Mouse (Mus musculus): ENCODE measurements at regions not wholly inside any gene's neighbourhood (a gene's known extent, or its start where the extent isn't known, plus 50 kb on each side); places are given as distances from the start of the nearest gene placed in this dataset.

GRCm38 (mm10) chr14:25067435-25067834 lies 391.6 kb upstream of the Zmiz1 start:
- Histone ChIP-seq H3K36me3 (ENCODE audit: insufficient read depth, low read length) (no peaks in the 10 kb centered on the region), H3K4me1 (replicated peaks; ENCODE audit: insufficient read depth, low read length) (peaks cover 23% of the 10 kb centered on the region), H3K27ac (no peak overlapping the region), H3K9me3 (replicated peaks; ENCODE audit: low read length) (no peaks in the 10 kb centered on the region), H3K9ac (ENCODE audit: low read depth, low read length) (no peak overlapping the region), H3K27me3 (ENCODE audit: insufficient read depth, low read length) (no peaks in the 10 kb centered on the region), H3K4me2 (ENCODE audit: low read length) (no peak overlapping the region), H3K4me3 (replicated peaks; ENCODE audit: low read depth, low read length) (no peak overlapping the region)
- TF ChIP-seq CTCF (IDR thresholded peaks at IDR 0.05; ENCODE audit: low read depth): no peak
- DNase-seq (ENCODE audit: low spot score) (no peak), ATAC-seq (replicated peaks; ENCODE audit: low FRiP score, low read depth) (no peak)
- 94% methylated on average over 5 of the region's 5 CpGs for whole genome bisulfite sequencing

GRCm38 (mm10) chr14:25068430-25068829 lies 390.6 kb upstream of the Zmiz1 start:
- Histone ChIP-seq H3K27me3 (ENCODE audit: insufficient read depth, low read length) (no peaks in the 10 kb centered on the region), H3K4me2 (ENCODE audit: low read length) (no peak overlapping the region), H3K9me3 (replicated peaks; ENCODE audit: low read length) (no peaks in the 10 kb centered on the region), H3K36me3 (ENCODE audit: insufficient read depth, low read length) (no peaks in the 10 kb centered on the region), H3K27ac (no peak overlapping the region), H3K4me3 (replicated peaks; ENCODE audit: low read depth, low read length) (no peak overlapping the region), H3K9ac (ENCODE audit: low read depth, low read length) (no peak overlapping the region), H3K4me1 (replicated peaks; ENCODE audit: insufficient read depth, low read length) (peaks cover 16% of the 10 kb centered on the region; the same call in 1 of the 2 replicates)
- 24% methylated on average over 8 of the region's 8 CpGs for WGBS
- DNase-seq (ENCODE audit: low spot score): peak; percentile 88
- no peak for TF ChIP-seq CTCF (IDR thresholded peaks at IDR 0.05; ENCODE audit: low read depth)
- no peak; the same call in 1 of the 2 replicates for ATAC-seq (replicated peaks; ENCODE audit: low FRiP score, low read depth)

GRCm38 (mm10) chr14:25073143-25073542 lies 385.8 kb upstream of the Zmiz1 start:
- WGBS: 63% methylated on average over 5 of the region's 5 CpGs
- H3K27ac ChIP-seq: no peak overlapping the region

GRCm38 (mm10) chr14:25074022-25074800 lies 384.8 kb upstream of the Zmiz1 start:
- DNase-seq (ENCODE audit: low spot score) (no peak), ATAC-seq (replicated peaks; ENCODE audit: low FRiP score, low read depth) (no peak)
- no peaks in the 10 kb centered on the region for H3K9me3 ChIP-seq (replicated peaks; ENCODE audit: low read length)
- no peak overlapping the region for H3K27ac ChIP-seq
- WGBS: 75% methylated on average over 9 of the region's 9 CpGs
- no peaks in the 10 kb centered on the region for H3K36me3 ChIP-seq (ENCODE audit: insufficient read depth, low read length)
- no peak overlapping the region for H3K4me3 ChIP-seq (replicated peaks; ENCODE audit: low read depth, low read length)
- no peak overlapping the region for H3K9ac ChIP-seq (ENCODE audit: low read depth, low read length)
- no peak for TF ChIP-seq CTCF (IDR thresholded peaks at IDR 0.05; ENCODE audit: low read depth)
- H3K4me1 ChIP-seq (replicated peaks; ENCODE audit: insufficient read depth, low read length): no peaks in the 10 kb centered on the region
- no peak overlapping the region for H3K4me2 ChIP-seq (ENCODE audit: low read length)
- H3K27me3 ChIP-seq (ENCODE audit: insufficient read depth, low read length): no peaks in the 10 kb centered on the region

More at GRCm38 (mm10) chr14:25073143-25073542, 385.8 kb upstream of the Zmiz1 start:
- no peak overlapping the region for H3K4me3 ChIP-seq (replicated peaks; ENCODE audit: low read depth, low read length)
- H3K9me3 ChIP-seq (replicated peaks; ENCODE audit: low read length): no peaks in the 10 kb centered on the region
- ATAC-seq (replicated peaks; ENCODE audit: low FRiP score, low read depth): no peak
- no peak for TF ChIP-seq CTCF (IDR thresholded peaks at IDR 0.05; ENCODE audit: low read depth)
- H3K27me3 ChIP-seq (ENCODE audit: insufficient read depth, low read length): no peaks in the 10 kb centered on the region
- H3K9ac ChIP-seq (ENCODE audit: low read depth, low read length): no peak overlapping the region
- no peaks in the 10 kb centered on the region for H3K4me1 ChIP-seq (replicated peaks; ENCODE audit: insufficient read depth, low read length)
- H3K4me2 ChIP-seq (ENCODE audit: low read length): no peak overlapping the region
- no peak for DNase-seq (ENCODE audit: low spot score)
- H3K36me3 ChIP-seq (ENCODE audit: insufficient read depth, low read length): no peaks in the 10 kb centered on the region

- Histone ChIP-seq H3K36me3 (ENCODE audit: insufficient read depth, low read length) (no peaks in the 10 kb centered on the region), H3K9ac (ENCODE audit: low read depth, low read length) (no peak overlapping the region), H3K27ac (no peak overlapping the region), H3K4me1 (replicated peaks; ENCODE audit: insufficient read depth, low read length) (no peaks in the 10 kb centered on the region), H3K27me3 (ENCODE audit: insufficient read depth, low read length) (no peaks in the 10 kb centered on the region), H3K4me2 (ENCODE audit: low read length) (no peak overlapping the region), H3K9me3 (replicated peaks; ENCODE audit: low read length) (no peaks in the 10 kb centered on the region), H3K4me3 (replicated peaks; ENCODE audit: low read depth, low read length) (no peak overlapping the region)
- DNase-seq (ENCODE audit: low spot score): no peak
- no peak for TF ChIP-seq CTCF (IDR thresholded peaks at IDR 0.05; ENCODE audit: low read depth)
- ATAC-seq (replicated peaks; ENCODE audit: low FRiP score, low read depth): no peak
- WGBS: 92% methylated on average over 5 of the region's 5 CpGs
Observed at GRCm38 (mm10) chr14:25074891-25075290, 384.1 kb upstream of the Zmiz1 start.

- TF ChIP-seq CTCF (IDR thresholded peaks at IDR 0.05; ENCODE audit: low read depth): no peak
- WGBS: 74% methylated on average over 3 of the region's 3 CpGs
- DNase-seq (ENCODE audit: low spot score): no peak
- Histone ChIP-seq H3K9ac (ENCODE audit: low read depth, low read length) (no peak overlapping the region), H3K4me1 (replicated peaks; ENCODE audit: insufficient read depth, low read length) (no peaks in the 10 kb centered on the region), H3K36me3 (ENCODE audit: insufficient read depth, low read length) (no peaks in the 10 kb centered on the region), H3K9me3 (replicated peaks; ENCODE audit: low read length) (no peaks in the 10 kb centered on the region), H3K4me2 (ENCODE audit: low read length) (no peak overlapping the region), H3K27me3 (ENCODE audit: insufficient read depth, low read length) (no peaks in the 10 kb centered on the region), H3K27ac (no peak overlapping the region), H3K4me3 (replicated peaks; ENCODE audit: low read depth, low read length) (no peak overlapping the region)
- no peak for ATAC-seq (replicated peaks; ENCODE audit: low FRiP score, low read depth)
Observed at GRCm38 (mm10) chr14:25080431-25080830, 378.6 kb upstream of the Zmiz1 start.
